Mouse (Mus musculus) cerebellum, adult 8-10 months (tissue): ENCODE measurements around the gene Gm10670.
"Not testable (repeated sequence)": the region's sequence is repeated elsewhere in the genome, so short reads cannot be mapped to it uniquely, and the experiment has no call there.

Experiments used
- DNase-seq: peaks from one replicate; pipeline ENCODE4 v3.0.0; 2022

The Gm10670 gene

DNA sequence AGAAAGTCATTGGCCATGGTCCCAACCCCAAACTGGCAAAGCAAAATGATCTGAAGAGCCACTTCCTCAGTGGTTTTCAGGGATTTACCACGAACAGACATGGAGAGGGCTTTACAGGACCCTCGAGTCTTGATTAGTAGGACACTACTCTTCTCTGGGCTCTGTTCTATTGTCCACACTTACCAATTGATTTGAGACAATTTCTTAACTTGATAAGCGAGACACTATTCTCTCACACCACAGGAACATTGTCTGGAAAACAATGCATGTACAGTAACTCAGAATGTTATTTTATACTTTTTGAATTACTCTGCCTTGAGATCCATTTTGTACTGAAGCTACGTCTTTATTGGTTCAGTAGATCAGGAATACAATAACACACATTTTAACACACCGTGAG is at the start of gene Gm10670:
Gene Gm10670, minus strand, starts transcription at position 101 of the 400 bp plus-strand sequence.
- DNase-seq = not testable (repeated sequence)

DNA sequence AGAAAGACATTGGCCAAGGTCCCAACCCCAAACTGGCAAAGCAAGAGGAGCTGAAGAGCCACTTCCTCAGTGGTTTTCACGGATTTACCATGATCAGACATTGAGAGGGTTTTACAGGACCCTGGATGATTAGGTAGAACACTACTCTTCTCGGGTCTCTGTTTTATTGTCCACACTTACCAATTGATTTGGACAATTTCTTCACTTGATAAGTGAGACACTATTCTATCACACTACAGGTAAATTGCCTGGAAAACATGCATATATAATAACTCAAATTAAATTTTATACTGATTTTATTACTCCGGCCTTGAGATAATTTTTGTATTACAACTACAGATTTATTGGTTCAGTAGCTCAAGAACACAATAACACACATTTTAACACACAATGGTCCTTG is 35.7 kb upstream of the Gm10670 start, which contains the start of gene Vmn1r103:
Gene Vmn1r103, minus strand, starts transcription at position 101 of the 400 bp plus-strand sequence.
- not testable (repeated sequence) for DNase-seq

DNA sequence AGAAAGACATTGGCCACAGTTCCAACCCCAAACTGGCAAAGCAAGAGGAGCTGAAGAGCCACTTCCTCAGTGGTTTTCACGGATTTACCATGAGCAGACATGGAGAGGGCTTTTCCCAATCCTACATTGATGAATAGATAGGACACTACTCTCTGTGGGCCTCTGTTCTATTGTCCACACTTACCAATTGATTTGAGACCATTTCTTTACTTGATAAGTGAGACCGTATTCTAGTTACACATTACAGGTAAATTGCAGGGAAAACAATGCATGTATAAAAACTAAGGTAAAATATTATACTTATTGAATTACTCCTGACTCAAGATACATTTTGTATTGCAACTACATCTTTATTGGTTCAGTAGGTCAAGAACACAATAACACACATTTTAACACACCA is 32.2 kb downstream of the Gm10670 start, which contains the start of gene Vmn1r101:
Gene Vmn1r101, minus strand, starts transcription at position 101 of the 400 bp plus-strand sequence.
- DNase-seq = not testable (repeated sequence)
